Mouse (Mus musculus): ENCODE measurements around the gene Gm10135. TPM values are rescaled to one million over a fixed set of nuclear protein-coding genes. Genes with fewer than 3 reads are reported as not detected.
"Not testable (repeated sequence)": the region's sequence is repeated elsewhere in the genome, so short reads cannot be mapped to it uniquely, and the experiment has no call there.

Gene Gm10135
- total RNA-seq, 2 experiments from 2014 or later: not detected

GRCm38 (mm10) chr5:72972435-72972834 lies 2.1 kb downstream of the Gm10135 start:
- intact Hi-C loops (cut with DNase I): no loop called here
- no peak for DNase-seq

GRCm38 (mm10) chr5:72965706-72966105 lies 8.8 kb downstream of the Gm10135 start:
- DNase-seq: no peak
- intact Hi-C loops (cut with DNase I): no loop called here

- intact Hi-C loops (cut with DNase I): loop anchor here (1.0 kb wide), 1 partner anchor 70 kb away; no protein-coding TSS in a partner anchor
These were observed 14.4 kb downstream of the Gm10135 start for GRCm38 (mm10) chr5:72960096-72960495.

GRCm38 (mm10) chr5:72957281-72957680 lies 17.2 kb downstream of the Gm10135 start:
- DNase-seq: no peak
- intact Hi-C loops (cut with DNase I): no loop called here

More at GRCm38 (mm10) chr5:72960096-72960495, 14.4 kb downstream of the Gm10135 start:
- DNase-seq: no peak

DNA sequence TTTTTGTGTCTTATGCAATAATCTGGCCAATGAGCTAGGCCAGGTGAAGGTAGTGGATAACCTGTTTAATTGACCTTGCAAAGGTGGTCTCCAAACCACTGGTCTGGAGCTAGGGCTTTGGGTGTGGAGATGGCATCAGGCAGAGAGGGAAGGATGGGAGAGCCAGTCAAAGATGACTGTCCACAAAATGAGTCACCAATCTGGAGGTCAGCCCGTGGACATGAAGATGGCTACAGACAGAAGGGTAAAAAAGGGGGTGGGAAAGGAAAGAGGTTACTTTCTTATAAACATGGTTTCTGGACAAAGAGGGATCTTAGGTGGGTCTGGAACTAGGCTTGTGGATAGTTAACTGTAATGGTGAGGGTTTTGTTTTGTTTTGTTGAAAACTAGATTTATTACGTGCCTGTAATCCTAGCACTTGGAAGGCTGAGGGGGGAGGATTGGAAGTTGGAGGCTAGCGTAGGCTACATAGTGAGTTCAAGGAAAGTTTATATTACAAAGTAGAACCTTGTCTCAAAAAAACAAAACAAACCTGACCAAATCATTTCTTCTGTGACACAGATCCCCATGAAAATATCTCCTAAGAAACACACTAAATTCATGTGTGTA lies 20.4 kb downstream of the Gm10135 start:
- DNase-seq: no peak
- intact Hi-C loops (cut with DNase I): no loop called here

GRCm38 (mm10) chr5:72950252-72950651 lies 24.2 kb downstream of the Gm10135 start:
- no peak for DNase-seq

DNA sequence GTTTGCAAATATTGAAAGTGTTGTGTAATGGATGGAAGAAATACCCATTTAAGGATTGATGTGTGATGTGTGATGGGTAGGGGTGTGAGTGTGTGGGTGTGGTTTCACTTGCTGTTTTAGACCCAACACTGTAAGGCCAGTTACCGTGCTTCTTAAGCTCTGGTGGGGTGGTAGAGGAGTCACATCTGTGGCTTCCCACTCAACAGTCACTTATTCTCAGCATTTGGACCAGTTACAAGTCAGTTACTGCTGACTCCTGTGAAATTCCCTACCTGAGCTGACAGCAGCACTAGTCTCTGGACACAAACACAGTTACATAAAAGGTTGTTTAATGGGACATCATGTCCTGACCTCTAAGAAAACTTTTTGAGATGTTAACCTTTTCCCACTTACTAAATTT lies 26.4 kb downstream of the Gm10135 start:
- intact Hi-C loops (cut with DNase I): no loop called here
- no peak for DNase-seq

More at GRCm38 (mm10) chr5:72950252-72950651, 24.2 kb downstream of the Gm10135 start:
- intact Hi-C loops (cut with DNase I): no loop called here

DNA sequence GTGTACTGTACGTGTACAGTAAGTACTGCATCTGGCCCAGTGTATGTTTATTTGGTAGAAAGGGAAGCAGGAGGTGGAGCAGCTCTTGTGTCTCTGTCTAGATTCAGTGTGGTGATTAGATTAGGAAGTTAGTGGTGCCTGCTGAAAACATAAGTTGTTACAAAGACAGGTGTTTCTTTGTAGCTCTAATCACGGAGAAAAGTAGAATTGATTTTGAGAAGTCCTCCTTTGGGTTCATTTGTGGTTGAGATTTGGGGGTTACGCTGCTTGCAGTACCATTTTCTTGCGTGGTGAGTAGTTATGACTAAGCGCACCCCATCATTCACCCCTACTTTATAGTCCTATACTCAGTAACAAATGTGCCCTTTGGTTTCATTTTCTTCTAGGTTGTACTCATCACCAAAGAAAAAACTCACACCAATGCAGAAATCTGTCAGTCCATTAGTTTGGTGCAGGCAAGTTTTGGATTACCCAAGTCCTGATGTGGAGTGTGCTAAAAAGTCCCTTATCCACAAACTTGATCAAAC lies 33.5 kb downstream of the Gm10135 start:
- DNase-seq: no peak

DNA sequence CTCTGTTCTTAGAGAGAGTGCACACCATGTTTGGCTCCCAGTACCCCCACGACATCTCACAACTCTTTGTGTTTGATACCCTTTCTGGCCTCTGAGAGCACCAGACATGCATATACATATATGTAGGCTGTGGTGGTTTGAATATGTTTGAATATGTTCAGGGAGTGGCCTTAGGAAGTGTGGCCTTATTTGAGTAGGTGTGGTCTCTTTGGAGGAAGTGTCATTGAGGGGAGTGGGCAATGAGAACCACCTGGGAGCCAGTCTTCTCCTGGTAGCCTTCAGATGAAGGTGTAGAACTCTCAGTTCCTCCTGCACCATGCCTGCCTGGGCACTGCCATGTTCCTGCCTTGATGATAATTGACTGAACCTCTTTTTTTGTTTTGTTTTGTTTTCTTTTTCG lies 35.2 kb downstream of the Gm10135 start:
- DNase-seq: no peak
- intact Hi-C loops (cut with DNase I): no loop called here

More for the DNA sequence above, 33.5 kb downstream of the Gm10135 start:
- intact Hi-C loops (cut with DNase I): no loop called here

DNA sequence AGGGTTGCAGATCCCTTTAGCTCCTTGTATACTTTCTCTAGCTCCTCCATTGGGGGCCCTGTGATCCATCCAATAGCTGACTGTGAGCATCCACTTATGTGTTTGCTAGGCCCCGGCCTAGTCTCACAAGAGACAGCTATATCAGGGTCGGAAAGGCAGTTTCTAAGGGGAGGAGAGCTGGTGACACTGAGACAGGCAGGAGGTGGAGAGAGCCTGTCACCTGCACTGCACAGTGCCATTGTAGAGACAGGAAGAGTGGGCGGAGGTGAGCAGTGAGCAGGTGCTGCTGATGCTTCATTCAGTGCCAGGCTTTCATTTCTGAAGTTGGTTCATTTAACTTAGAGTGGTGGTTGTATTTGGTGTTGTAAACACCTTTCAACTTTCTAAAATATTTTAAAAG lies 36.1 kb downstream of the Gm10135 start:
- DNase-seq; intact Hi-C loops (cut with DNase I): not testable (repeated sequence)

DNA sequence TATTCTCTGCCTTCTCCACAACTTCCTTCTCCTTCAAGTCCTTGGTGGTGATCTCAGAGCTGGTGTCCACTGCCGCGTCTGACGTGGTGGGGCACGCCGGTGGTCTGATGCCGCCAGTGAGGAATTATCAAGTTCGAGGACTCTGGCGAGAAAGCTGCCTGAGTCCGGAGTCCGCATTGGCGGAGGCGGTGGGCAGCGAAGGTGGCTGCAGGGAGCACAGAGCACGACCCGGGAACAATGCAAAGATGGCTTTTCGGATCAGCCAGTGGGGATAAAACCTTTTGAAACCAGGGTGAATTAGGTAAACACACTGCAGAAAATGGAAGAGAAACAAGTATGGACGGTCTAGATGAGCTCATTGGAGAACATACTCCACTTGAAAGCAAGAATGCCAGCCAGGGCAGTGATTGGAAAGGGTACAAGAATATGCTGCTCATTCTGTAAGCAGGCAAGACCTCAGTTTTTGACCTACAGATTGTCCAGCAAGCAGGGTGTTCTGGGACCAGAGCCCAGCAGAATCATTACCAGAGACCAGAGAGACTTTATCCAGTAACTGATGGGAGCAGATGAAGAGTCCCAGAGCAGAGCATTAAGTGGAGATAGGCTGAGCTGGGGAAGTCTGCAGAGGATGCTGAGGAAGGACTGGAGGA lies 41.4 kb downstream of the Gm10135 start:
- DNase-seq: no peak
- intact Hi-C loops (cut with DNase I): no loop called here

GRCm38 (mm10) chr5:72927074-72927473 lies 47.4 kb downstream of the Gm10135 start:
- intact Hi-C loops (cut with DNase I): no loop called here

DNA sequence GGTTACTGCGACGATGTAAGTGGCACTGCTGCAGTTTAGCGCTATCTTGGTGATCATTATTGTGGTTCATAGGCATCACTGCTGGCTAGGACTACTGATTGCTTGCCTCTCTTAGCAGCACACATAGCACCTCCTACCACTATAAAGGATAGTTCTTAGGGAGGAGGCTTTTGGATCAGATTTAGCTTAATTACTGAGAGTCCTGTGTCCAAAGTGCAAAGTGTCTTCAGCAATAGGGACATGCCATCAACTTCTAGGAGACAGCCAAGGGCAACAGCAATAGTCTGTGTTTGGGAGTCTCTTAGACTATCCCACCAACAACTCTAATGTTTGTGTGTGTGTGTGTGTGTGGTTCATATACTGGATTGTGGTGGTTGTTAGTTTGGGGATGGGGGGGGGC lies 51.7 kb downstream of the Gm10135 start:
- DNase-seq: no peak
- intact Hi-C loops (cut with DNase I): no loop called here

More at GRCm38 (mm10) chr5:72927074-72927473, 47.4 kb downstream of the Gm10135 start:
- DNase-seq: no peak

DNA sequence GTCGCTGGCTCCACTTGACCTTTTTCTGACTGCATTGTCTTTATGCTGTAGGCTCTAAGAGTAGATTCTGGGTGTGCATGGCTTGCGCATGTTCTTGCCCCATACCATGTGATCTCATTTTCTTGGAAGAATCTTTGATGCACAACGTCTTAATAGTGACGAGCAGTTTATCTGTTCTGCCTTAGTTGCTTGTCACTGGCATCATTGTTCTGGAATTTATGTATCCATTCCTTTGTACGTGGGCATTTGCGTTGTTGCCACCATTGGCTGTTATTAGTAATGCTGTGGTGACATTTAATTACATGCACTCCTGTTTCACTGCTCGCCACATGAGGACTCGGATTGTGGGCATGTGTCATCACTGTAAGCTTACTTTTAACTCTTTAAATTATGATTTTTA lies 53.3 kb downstream of the Gm10135 start:
- intact Hi-C loops (cut with DNase I): no loop called here
- DNase-seq: no peak

GRCm38 (mm10) chr5:72920416-72920815 lies 54.1 kb downstream of the Gm10135 start:
- intact Hi-C loops (cut with DNase I): no loop called here
- DNase-seq: no peak

DNA sequence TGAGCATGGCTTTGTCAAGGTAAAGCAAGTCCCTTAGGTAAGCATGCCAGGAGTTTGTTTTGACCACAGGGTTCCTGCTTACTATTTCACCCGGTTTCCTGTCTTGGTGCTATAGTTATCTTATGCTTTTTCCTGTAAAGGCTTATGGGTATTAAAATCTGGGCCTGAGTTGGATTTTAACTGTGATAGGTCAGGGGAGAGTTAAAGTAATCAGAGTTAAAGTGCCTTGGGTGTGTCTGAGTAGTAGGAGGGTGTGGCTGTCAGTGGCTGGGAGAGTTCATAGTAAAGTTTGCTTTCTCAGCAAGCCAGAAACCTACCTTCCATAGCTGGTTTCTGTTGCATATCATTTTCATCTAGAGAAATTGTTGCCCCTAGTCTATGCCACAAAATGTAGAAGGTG lies 57.7 kb downstream of the Gm10135 start:
- intact Hi-C loops (cut with DNase I): no loop called here
- no peak for DNase-seq

DNA sequence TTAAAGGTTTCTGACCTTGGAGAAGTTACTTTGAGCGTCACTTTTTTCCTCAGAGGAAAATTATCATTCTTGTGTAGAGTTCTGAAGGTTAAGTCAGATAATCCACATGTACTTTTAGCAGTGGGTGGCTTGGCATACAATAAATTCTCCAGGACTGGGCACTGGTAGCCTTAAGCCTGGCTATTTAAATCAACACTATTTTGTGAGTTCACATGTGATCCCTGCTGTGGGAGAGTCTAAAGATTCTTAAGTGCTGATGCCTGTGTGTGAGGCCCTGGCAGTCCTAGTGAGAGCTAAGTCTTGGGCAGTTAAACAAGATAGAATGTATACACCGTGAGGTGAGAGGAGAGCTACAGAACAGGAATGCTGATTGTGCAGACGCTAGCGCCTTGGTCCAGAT lies 58.5 kb downstream of the Gm10135 start:
- no peak for DNase-seq
- intact Hi-C loops (cut with DNase I): no loop called here

Other genes starting within 250 kb of the Gm10135 start
- under 1 TPM in 1 of 2 experiments, not detected in 1; 0.15 TPM for gene Txk, start 221.9 kb downstream of the Gm10135 start, total RNA-seq (2021)
- gene Tec, start 106.2 kb downstream of the Gm10135 start, total RNA-seq (2021): 1 to 10 TPM; 1.3 to 1.9 TPM
- 100 to 1,000 TPM in 1 of 2 experiments, 10 to 100 TPM in 1; 92.9 to 101 TPM for gene Slain2, start 60.4 kb downstream of the Gm10135 start, total RNA-seq (2021)
- gene Slc10a4, start 32.2 kb upstream of the Gm10135 start, total RNA-seq (2021): under 1 TPM in 1 of 2 experiments, not detected in 1; 0.13 TPM